Mouse (Mus musculus) brain, adult 2 months (tissue): Measurements from ENCODE around the gene Hist3h2a.

Experiments used
- DNase-seq: peaks from one replicate; pipeline ENCODE4 v3.0.0; 2011; ENCODE audit warnings: low read depth, low spot score

Gene Hist3h2a

DNA sequence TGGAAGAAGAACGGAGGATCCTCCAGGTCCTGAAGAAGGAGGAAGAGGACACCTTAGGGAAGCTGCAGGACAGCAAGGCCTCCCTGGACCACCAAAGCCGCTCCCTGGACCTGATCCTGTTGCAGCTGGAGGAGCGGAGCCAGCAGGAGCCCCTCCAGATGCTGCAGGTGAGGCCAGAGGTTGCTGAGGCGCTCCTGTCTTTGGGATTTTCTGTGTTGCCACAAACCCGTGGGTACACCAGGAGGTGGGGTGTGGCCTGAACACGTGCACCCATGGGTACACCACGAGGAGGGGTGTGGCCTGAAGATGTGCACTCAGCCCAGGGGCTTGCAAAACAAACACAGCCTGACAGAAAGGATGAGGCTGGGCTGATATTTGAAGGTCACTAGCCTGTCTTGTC, 14.1 kb downstream of the Hist3h2a start:
- no peak for DNase-seq

DNA sequence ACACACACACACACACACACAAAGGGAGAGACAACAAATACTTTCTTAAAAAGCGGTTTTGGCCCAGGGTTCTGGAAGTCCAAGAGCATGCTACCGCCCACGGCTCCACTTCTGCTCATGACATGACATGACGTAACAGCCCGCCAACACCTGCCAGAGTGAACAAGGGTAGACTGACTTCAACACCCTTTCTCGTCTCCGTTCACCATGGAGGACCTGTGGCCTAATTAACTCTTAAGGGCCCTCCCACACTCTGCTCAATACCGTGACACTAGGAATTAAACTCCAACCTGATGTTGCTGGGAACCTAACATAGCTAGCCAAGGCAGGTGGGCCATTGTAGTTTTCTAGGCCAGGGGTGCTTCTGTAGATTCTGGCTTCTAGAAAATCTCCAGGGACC, 14.5 kb downstream of the Hist3h2a start:
- DNase-seq = no peak

DNA sequence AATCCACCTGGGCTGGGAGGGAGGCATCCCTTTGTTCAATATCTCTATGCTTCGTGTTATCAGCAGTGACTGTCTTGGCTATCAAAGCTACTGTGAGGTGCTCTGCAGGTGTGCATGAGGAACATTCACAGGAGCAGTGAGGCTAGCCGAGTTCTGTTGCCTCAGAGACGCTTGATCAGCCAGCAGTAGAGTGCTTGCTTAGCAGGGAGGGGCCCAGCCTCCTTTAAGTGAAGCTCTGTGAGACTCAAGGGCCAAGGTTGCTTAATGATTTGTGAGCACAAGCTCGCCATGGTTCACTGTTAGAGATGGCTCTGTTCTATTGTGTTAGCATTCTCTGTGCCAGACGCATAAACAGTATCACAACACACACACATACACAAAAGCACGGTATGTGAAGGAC, 15.2 kb downstream of the Hist3h2a start:
- no peak for DNase-seq

DNA sequence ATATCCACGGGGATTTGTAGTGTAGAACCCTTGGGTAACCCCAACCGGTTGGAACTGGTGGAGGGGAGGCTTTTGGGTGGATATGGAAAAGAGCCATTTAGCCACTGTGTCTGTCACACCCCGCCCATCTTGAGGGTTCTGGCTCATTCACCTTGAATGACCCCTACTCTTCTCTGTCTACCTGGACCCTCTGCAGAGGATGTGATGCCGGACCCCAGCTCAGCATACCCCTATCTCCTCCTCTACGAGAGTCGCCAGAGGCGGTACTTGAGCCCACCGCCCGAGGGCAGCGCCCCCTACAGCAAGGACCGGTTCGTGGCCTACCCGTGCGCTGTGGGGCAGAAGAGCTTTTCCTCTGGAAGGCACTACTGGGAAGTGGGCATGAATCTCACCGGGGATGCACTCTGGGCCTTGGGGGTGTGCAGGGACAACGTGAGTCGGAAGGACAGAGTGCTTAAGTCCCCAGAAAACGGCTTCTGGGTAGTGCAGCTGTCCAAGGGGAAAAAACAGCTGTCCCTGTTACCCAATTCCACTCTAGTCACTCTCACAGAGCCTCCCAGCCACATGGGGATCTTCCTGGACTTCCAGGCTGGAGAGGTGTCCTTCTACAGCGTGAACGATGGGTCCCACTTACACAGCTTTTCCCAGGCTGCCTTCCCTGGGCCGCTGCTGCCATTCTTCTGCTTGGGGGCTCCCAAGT, 16.5 kb downstream of the Hist3h2a start:
- no peak for DNase-seq

DNA sequence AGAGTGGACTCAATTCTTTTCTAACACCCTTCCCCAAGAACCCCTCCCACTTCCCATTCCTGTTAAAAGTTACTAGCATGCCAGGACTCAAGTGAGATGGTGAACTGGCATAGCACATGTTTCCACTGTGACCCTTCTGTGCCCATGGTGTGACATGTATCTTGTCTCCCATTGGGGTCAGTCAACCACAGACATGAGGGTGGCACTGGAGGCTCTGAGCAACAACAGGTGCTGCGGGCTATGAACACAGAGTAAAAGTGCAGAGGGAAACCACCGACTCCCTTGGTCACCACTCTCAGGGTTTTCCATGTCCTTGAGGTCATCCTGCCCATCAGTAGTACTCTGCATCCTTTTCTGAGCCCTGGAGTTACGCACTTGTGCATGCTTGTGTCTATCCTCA, 17.3 kb downstream of the Hist3h2a start:
- no peak for DNase-seq

DNA sequence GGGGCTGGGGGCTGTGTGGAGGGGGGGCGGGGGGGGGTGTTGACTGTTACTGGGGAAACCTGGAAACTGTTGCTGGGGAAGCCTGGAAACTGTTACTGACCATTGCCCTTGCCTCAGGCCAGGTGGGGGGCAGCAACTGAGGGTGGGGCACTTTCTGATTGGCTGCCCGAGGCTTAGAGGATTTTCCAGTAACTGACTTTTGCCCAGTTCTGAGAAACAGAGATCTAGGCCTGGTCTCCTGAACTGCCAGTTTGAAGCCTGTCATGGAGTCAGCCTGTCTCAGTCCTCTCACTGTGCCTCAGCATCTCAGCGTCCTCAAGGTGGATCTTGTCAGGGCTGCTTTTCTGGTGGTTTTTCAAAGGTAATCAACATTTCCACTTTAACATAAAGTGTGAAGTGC, 19.9 kb downstream of the Hist3h2a start:
- DNase-seq = no peak

DNA sequence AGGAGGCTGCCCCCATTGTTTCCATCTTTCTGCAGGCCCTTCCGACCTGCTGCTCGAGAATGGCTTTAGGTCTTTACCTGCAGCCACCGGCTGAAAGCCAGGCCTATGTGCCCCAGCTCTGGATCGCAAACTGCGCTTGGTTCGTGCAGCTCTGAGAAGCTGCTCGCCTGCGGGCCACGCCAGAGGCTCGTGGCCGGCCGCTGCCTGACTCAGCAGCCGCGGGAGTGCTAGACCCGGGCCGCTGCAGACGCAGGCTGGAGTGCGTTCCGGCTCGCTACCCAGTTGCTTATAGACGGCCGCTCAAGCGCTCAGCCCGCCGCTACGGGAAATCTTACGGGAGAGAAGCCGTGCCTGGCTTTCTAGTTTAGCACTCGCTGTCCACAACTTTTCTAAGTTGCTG, 22.7 kb downstream of the Hist3h2a start:
- no peak for DNase-seq

DNA sequence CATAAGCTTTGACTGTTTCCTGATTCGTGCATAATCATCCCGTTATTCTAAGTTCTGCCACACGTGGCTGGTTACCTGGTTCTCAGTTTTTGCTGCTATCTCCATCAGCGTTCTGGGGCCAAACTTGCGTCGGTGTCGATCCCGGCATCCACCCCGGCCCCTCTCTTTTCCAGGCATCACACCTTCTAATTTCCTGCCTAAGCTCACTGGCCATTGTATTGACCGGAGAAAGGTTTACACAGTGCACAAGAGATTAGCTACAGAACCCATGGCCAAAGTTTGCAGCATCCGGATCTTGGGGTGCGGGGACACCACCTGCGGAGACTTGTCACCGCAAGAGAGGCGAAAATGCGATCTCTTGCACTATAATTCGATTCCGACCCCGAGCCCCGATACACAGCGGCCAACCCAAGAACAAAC, 23.1 kb downstream of the Hist3h2a start:
- no peak for DNase-seq

DNA sequence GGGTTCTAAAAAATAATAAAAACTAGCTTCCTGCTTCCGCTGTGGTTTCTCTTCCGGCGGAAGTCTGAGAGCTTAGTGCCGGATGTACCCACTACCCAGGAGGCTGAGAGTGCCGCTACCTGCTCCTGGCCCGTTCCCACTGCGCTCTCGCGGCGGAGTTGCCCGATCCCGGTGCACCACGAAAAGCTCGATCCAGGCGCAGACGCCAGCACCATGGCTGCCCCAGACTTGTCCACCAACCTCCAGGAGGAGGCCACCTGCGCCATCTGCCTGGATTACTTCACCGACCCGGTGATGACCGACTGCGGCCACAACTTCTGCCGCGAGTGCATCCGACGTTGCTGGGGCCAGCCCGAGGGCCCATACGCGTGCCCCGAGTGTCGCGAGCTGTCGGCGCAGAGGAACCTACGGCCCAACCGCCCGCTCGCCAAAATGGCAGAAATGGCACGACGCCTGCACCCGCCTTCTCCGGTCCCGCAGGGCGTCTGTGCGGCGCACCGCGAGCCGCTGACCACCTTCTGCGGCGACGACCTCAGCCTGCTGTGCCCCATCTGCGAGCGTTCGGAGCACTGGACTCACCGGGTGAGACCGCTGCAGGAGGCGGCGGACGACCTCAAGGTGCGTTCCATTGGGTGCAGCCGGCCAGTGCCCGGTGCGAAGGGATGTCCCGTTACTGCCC, 23.7 kb downstream of the Hist3h2a start, which contains the start of gene Trim11:
Gene Trim11, plus strand, starts transcription at position 67 of the 679 bp plus-strand sequence.
- peak; percentile 88 for DNase-seq

DNA sequence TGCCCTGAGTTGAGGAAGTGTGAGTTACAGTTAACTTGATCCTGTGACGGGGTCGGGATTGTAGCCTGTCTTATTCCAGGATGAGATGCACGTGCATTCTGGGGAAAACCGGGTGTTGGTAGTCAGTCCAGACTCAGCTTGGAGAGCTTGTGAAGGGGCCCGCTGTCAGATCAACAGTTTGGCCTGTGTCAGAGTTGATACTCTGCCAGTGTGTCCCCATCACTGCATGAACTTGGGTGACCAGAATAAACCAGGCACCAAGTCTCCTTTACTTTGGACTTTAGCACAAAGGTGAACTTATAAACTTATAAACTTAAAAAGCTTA, 24.2 kb downstream of the Hist3h2a start:
- DNase-seq = no peak

DNA sequence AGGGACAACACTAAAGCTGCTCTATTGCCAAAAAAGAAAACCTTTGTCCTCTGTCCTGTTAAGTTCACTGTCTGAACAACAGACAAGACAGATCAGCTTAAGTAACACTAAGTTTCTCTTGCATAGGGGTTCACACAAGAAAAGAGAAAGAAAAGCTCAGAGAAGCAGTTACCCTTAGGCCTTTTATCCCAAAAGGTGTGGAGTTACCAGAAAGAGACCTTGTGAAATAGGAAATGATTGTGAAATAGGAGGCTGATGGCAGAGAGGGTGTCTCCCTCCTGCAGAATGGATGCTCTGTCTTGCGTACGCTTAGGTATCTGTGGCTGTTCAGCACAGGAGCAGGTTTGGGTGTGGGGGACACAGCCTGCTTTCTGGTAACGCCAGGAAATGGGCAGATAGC, 24.7 kb downstream of the Hist3h2a start:
- no peak for DNase-seq

DNA sequence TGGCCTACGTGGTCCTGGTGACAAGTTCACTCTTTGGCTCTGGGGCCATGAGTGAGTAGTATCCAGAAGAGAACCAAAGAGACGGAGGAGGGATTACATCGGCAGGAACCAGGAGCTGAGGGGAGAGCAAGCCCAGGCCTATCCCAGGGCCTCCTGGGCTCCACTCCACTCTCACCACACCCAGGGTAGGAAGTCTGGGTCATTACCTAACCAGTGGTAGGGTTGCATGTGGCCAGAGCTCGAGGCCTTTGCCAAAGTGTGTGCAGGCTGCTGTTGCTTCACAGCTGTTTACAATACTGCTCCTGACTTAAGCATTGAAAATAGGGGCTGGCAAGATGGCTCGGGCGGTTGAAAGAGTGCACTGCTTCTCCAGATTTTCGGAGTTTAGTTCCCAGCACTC, 25.2 kb downstream of the Hist3h2a start:
- DNase-seq = no peak

DNA sequence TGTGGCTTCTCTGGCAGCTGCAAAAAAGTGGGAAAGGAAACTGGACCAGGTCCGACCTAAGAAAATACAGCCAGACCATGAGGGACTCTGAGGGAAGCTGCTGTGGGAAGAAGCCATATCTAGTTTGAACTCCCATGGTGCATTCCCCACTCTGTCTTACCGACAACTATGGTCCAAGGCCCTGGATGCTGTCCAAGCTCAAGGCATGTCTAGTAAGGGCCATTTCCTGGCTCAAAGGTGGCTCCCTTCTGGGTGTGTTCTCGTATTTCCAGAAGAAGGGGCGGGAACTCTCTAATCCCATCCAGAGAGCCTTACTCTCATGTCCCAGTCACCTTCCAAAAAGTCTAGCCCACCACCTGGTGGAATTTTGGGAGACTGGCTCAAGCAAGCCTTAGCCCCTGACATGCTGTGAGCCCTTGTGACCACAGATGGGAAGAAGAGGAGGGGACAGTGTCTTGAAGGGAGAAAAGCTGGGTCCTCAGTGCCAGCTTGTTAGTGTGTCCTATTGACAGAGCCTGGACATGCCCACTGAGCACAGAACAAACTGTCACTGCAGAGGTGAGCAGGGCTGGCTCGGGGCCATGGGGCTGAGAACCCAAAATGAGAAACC, 26.0 kb downstream of the Hist3h2a start:
- no peak for DNase-seq

DNA sequence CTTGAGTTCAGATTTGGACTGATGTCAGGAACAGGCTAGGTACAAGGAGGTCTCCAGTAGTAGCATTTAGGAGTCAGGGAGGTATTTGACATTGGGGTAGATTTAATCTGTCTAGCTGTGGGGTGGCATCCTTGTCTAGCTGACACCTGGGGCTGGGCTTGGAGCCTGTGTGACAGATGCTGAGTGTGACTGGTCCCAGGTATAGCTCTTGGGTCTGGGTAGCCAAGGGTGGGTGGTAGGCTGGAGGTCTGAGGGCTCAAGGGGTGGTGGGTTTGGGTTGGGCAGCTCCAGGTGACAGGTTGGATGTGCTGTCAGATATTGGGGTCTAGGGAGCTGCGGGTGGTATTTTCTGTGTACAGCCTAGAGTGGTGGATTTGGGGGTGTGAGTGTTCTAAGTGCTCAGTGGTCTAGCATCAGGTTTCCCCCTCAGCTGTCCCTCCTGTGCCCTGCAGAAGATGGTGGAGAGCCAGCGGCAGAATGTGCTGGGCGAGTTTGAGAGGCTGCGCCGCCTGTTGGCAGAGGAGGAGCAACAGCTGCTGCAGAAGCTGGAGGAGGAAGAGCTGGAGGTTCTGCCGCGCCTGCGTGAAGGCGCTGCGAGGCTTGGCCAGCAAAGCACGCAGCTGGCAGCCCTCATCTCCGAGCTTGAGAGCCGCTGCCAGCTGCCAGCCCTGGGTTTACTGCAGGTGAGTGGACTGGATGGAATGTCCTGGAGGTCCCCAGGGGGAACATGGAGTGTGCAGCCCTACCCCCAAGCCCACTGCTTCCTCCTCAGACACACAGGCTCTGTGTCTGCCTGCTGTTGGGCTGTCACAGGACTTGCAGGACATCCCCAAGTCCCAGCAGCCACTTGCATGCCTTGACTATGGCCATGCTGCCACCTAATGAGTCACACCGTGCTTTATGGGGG, 27.3 kb downstream of the Hist3h2a start:
- DNase-seq = peak; percentile 94

DNA sequence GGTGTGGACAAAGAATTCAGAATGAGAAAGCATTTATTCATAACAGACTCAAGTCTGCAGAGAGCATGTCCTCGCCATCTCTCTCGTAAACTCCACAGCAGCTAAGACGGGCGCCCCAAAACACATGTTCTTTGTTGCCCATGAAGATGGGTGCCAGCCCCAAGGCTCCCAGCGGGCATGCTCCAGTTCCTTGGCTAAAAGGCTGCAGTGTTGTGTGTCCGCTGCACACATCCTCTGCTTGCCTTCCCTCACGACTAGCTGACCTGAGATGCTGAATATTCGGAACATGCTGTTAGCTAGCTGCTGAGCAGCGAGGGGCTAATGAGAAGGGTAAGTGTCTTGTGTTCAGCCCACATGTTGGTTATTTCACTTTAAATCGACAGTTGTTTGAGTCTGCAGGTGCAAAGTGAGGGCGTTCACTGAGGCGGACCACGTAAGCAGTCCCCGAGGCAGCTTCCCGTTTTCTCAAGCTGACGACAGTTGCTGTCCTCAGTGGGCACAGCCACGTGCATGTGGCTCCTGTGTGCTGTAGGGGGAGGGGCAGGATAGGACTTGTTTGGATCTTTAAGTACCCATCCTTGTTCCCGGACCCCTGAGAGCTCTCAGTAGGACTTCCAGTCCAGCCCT, 28.1 kb downstream of the Hist3h2a start:
- peak; percentile 46 for DNase-seq

DNA sequence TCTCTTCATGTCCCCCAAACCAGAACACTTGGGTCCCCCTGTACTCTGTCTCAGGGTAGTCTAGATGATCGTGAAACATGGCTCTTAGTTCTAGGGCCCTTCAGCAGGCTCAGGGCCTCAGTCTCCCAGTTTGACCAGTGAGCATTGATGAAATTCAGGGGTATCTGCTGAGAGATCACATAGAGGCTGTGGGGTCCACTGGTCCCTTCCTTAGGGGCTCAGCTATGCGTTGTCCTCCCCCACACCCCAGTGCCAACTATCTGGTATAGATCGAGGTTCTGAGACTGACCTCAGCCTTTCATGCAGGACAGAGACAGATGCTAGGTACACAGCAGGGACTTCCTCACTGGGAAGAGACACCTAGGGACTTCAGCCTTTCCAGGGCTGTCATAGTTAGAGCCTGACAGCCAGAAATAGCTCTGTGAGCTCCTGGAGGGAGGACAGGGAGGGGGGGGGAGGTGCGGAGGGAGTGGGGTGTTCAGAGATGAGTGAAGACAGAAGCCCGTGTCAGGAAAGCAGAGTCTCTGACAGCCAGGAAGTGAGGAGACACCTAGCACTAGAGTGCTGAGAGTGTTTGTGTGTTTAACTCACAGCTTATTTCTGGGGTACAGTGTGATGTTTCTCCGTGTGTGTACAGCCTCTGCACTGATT, 29.3 kb downstream of the Hist3h2a start:
- DNase-seq = peak; percentile 69

DNA sequence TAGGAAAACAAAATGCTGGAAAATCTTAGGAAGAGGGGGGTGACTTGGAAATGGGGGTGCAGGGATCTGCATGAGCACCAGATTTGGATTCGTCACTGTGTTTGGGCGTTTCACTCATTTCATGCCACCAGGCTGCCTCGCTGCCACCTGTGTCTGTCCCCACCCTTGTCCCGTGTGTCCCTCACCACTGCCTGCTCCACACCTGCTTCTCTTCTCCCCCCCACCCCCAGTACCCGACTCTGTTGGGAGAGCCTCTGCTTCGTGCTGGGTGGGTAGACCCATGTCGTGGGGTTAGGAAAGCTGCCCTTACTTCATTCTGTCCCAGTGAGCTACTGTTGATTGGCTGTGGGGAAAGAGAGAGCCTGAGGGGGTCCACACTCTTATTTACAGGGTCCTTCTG, 30.2 kb downstream of the Hist3h2a start:
- DNase-seq = peak; percentile 32

DNA sequence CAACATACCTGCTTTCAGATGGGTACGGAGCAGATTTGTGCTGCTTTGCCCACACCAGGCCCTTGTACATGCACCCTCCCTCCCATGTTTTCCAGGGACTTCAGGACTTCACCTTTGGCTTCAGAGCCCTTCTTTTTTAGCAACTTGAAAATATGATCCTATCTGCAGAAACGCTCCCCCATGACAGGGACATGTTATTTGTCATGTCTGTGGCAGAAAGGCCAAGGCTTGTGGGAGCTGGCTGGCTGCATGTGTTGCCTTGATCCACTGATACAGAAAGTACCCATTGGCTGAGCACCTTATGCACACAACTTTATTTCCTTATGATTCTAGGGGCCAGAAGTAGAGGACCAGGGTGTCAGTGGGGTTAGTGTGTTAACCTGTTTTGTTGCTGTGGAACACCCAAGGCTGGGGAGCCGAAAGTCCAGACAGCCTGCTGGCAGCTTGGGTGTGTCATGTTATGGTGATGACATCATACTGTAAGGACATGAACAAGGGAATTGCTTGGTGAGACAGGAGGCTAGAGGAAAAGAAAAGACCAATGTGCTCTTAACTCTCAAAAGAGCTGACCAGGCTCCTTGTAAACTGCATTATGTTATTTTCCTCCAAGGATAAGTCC, 30.9 kb downstream of the Hist3h2a start:
- DNase-seq = no peak

DNA sequence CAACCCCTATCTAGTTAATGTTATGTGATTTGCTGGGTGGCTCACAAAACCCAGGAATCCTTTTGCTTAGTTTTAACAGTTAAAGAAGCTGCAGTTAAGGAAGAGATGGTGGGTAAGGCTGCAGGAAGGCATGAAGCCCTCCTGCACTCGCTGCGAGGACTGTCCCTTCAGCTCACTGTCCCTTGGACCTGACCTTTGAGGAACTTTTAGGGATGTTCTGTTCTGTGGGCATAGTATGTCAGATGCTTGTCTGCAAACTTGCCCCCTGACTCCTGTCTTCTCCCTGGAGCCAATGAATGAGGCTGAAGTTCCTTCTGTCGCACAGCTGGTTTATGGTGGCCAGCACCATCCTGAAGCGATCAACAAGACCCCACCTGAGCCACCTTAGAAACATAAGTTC, 34.7 kb downstream of the Hist3h2a start:
- DNase-seq = no peak

DNA sequence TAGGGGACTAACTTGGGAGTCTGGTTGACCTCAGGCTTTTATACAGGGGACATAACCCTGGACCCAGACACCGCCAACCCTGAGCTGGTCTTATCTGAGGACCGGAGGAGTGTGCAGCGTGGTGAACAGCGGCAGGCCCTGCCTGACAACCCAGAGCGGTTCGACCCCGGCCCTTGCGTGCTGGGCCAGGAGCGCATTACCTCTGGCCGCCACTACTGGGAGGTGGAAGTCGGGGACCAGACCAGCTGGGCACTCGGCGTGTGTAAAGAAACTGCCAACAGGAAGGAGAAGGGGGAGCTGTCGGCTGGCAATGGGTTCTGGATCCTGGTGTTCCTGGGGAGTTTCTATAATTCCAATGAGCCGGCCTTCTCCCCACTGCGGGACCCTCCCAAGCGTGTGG, 35.7 kb downstream of the Hist3h2a start:
- DNase-seq = no peak

DNA sequence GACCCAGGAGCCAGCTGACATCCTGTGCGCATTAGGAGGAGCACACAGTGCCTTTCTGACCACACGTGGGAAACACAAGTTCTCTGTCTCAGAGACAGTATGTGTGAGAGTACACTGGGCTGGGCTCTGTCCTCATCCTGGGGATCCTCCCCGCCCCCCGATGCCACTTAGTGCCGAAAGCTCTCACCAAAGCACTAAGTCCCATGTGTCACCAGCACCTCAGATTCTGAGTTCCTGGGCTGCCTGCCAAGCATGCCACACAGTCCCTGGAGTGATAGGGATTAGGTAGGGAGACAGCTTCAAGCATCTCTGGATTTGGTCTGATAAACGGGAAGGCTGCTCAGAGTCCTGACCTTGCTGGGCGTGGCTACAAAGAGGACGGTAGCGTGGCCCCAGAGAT, 36.3 kb downstream of the Hist3h2a start:
- peak; percentile 54 for DNase-seq
